Mouse (Mus musculus) MEL (cell line): ENCODE data around the gene Arl15. TPM values are rescaled to one million over a fixed set of nuclear protein-coding genes. Genes with fewer than 3 reads are reported as not detected.

Experiments
- DNase-seq: peaks from one replicate; pipeline ENCODE4 v3.0.0; 2011; ENCODE audit warnings: low read depth, low spot score
- H3K27ac ChIP-seq: 2 replicates; pipeline ENCODE4 v1.5.1; 2012; ENCODE audit warnings: low read depth, mild to moderate bottlenecking, control low read depth, low read length, moderate library complexity; ENCODE audit not compliant: control insufficient read depth
- H3K27me3 ChIP-seq, 2 experiments: fragments of 150-350 bp in 1 of 2; sonication (generic) in 1 of 2; 2 replicates each; pipeline ENCODE4 v1.6.1; 2012; ENCODE audit warnings: low read length in 2 of 2, mild to moderate bottlenecking in 2 of 2, improper control_type of control experiment in 1 of 2, moderate library complexity in 1 of 2; ENCODE audit not compliant: insufficient read depth in 2 of 2, control insufficient read depth in 1 of 2
- H3K36me3 ChIP-seq, 2 experiments: 2 replicates each; pipeline ENCODE4 v1.6.1; 2012 to 2014; ENCODE audit warnings: low read length in 2 of 2, improper control_type of control experiment in 1 of 2, inconsistent platforms in 1 of 2, mild to moderate bottlenecking in 1 of 2; ENCODE audit not compliant: insufficient read depth in 2 of 2, control insufficient read depth in 1 of 2
- H3K4me1 ChIP-seq, 2 experiments: fragments of 150-350 bp in 1 of 2; sonication (generic) in 1 of 2; 2 replicates each; pipeline ENCODE4 v1.6.1; 2012; ENCODE audit warnings: low read length in 2 of 2, improper control_type of control experiment in 1 of 2, mild to moderate bottlenecking in 1 of 2; ENCODE audit not compliant: insufficient read depth in 2 of 2, control insufficient read depth in 1 of 2
- H3K4me3 ChIP-seq, 2 experiments: fragments of 150-350 bp in 1 of 2; sonication (generic) in 1 of 2; 2 replicates each; pipeline ENCODE4 v1.5.1; 2012; ENCODE audit warnings: low read depth in 2 of 2, low read length in 2 of 2, mild to moderate bottlenecking in 2 of 2, moderate library complexity in 2 of 2, control low read depth in 1 of 2, improper control_type of control experiment in 1 of 2; ENCODE audit not compliant: control insufficient read depth in 1 of 2, insufficient read depth in 1 of 2
- H3K79me2 ChIP-seq: 2 replicates; pipeline ENCODE4 v1.6.1; 2012; ENCODE audit warnings: mild to moderate bottlenecking, low read length, moderate library complexity; ENCODE audit not compliant: control insufficient read depth, poor library complexity, insufficient read depth
- H3K9ac ChIP-seq: 2 replicates; pipeline ENCODE4 v1.6.1; 2012; ENCODE audit warnings: low read depth, mild to moderate bottlenecking, control low read depth, low read length, moderate library complexity; ENCODE audit not compliant: control insufficient read depth, poor library complexity, severe bottlenecking
- H3K9me3 ChIP-seq: fragments of 150-350 bp; sonication (generic); replicated peaks from 2 replicates; pipeline ENCODE4 v1.6.1; 2012; ENCODE audit warnings: mild to moderate bottlenecking, low read length, improper control_type of control experiment, moderate library complexity; ENCODE audit not compliant: insufficient read depth
- CHD2 ChIP-seq: IDR thresholded peaks from 2 replicates; pipeline ENCODE4 v1.6.1; 2011; ENCODE audit warnings: low read length, improper control_type of control experiment
- CTCF ChIP-seq, 3 experiments: IDR thresholded peaks in 2 of 3; conservative IDR thresholded peaks in 1 of 3; 2 replicates each; pipeline ENCODE4 v1.5.1; 2011 to 2012; ENCODE audit warnings: low read length in 3 of 3, low read depth in 2 of 3, mild to moderate bottlenecking in 2 of 3, improper control_type of control experiment in 1 of 3, inconsistent platforms in 1 of 3, mixed read lengths in 1 of 3, moderate library complexity in 1 of 3; ENCODE audit not compliant: control insufficient read depth in 1 of 3, insufficient read depth in 1 of 3, poor library complexity in 1 of 3, severe bottlenecking in 1 of 3
- E2F4 ChIP-seq: IDR thresholded peaks from 2 replicates; pipeline ENCODE4 v1.6.1; 2011; ENCODE audit warnings: low read depth, low read length, improper control_type of control experiment, borderline replicate concordance
- ELF1 ChIP-seq: IDR thresholded peaks from 2 replicates; pipeline ENCODE4 v1.6.1; 2014; ENCODE audit warnings: low read depth, mild to moderate bottlenecking, inconsistent platforms, low read length, improper control_type of control experiment, moderate library complexity
- EP300 ChIP-seq, 2 experiments: IDR thresholded peaks; 2 replicates each; pipeline ENCODE4 v1.6.1; 2011; ENCODE audit warnings: improper control_type of control experiment in 2 of 2, low read length in 2 of 2, low read depth in 1 of 2, mild to moderate bottlenecking in 1 of 2
- ETS1 ChIP-seq: IDR thresholded peaks from 2 replicates; pipeline ENCODE4 v1.6.1; 2012; ENCODE audit warnings: low read depth, mild to moderate bottlenecking, inconsistent platforms, low read length, improper control_type of control experiment, moderate library complexity
- GATA1 ChIP-seq: IDR thresholded peaks from 2 replicates; pipeline ENCODE4 v1.6.1; 2011; ENCODE audit warnings: low read depth, low read length, improper control_type of control experiment
- HCFC1 ChIP-seq: IDR thresholded peaks from 2 replicates; pipeline ENCODE4 v1.6.1; 2012; ENCODE audit warnings: low read depth, mild to moderate bottlenecking, inconsistent platforms, low read length, improper control_type of control experiment, moderate library complexity
- KAT2A ChIP-seq: conservative IDR thresholded peaks from 2 replicates; pipeline ENCODE4 v1.6.1; 2012; ENCODE audit warnings: low read depth, low read length, improper control_type of control experiment, inconsistent platforms
- MAX ChIP-seq: IDR thresholded peaks from 2 replicates; pipeline ENCODE4 v1.6.1; 2011; ENCODE audit warnings: low read length, improper control_type of control experiment
- MAZ ChIP-seq: IDR thresholded peaks from 2 replicates; pipeline ENCODE4 v1.6.1; 2012; ENCODE audit warnings: low read depth, mild to moderate bottlenecking, inconsistent platforms, low read length, improper control_type of control experiment
- MEF2A ChIP-seq: IDR thresholded peaks from 2 replicates; pipeline ENCODE4 v1.6.1; 2014; ENCODE audit warnings: low read depth, mild to moderate bottlenecking, inconsistent platforms, low read length, improper control_type of control experiment; ENCODE audit not compliant: poor library complexity, insufficient replicate concordance, severe bottlenecking; ENCODE audit errors: extremely low read depth
- MXI1 ChIP-seq: IDR thresholded peaks from 2 replicates; pipeline ENCODE4 v1.6.1; 2011; ENCODE audit warnings: mild to moderate bottlenecking, low read depth, low read length, improper control_type of control experiment
- MYB ChIP-seq: IDR thresholded peaks from 2 replicates; pipeline ENCODE4 v1.6.1; 2011; ENCODE audit warnings: mild to moderate bottlenecking, low read depth, low read length, improper control_type of control experiment
- MYC ChIP-seq: IDR thresholded peaks from 2 replicates; pipeline ENCODE4 v1.6.1; 2011; ENCODE audit warnings: low read depth, mild to moderate bottlenecking, low read length, improper control_type of control experiment, moderate library complexity
- NELFE ChIP-seq: IDR thresholded peaks from 2 replicates; pipeline ENCODE4 v1.6.1; 2011; ENCODE audit warnings: low read depth, low read length, improper control_type of control experiment
- NRF1 ChIP-seq: IDR thresholded peaks from 2 replicates; pipeline ENCODE4 v1.6.1; 2014; ENCODE audit warnings: low read depth, mild to moderate bottlenecking, inconsistent platforms, low read length, improper control_type of control experiment, moderate library complexity; ENCODE audit not compliant: poor library complexity, insufficient read depth, severe bottlenecking
- POLR2A ChIP-seq, 2 experiments: IDR thresholded peaks; 2 replicates each; pipeline ENCODE4 v1.6.1; 2011 to 2012; ENCODE audit warnings: low read length in 2 of 2, mild to moderate bottlenecking in 2 of 2, control low read depth in 1 of 2, improper control_type of control experiment in 1 of 2, low read depth in 1 of 2, moderate library complexity in 1 of 2; ENCODE audit not compliant: control insufficient read depth in 1 of 2, insufficient read depth in 1 of 2, poor library complexity in 1 of 2
- POLR2AphosphoS2 ChIP-seq: IDR thresholded peaks from 2 replicates; pipeline ENCODE4 v1.6.1; 2011; ENCODE audit warnings: low read length, improper control_type of control experiment
- POLR2AphosphoS5 ChIP-seq: IDR thresholded peaks from 2 replicates; pipeline ENCODE4 v1.6.1; 2012; ENCODE audit warnings: low read depth, borderline replicate concordance, mild to moderate bottlenecking, inconsistent platforms, low read length, moderate library complexity, mixed read lengths
- RAD21 ChIP-seq: IDR thresholded peaks from 2 replicates; pipeline ENCODE4 v1.6.1; 2011; ENCODE audit warnings: mild to moderate bottlenecking, low read depth, low read length, improper control_type of control experiment
- RCOR1 ChIP-seq: IDR thresholded peaks from 2 replicates; pipeline ENCODE4 v1.6.1; 2012; ENCODE audit warnings: low read depth, mild to moderate bottlenecking, inconsistent platforms, low read length, improper control_type of control experiment
- SIN3A ChIP-seq: IDR thresholded peaks from 2 replicates; pipeline ENCODE4 v1.6.1; 2012; ENCODE audit warnings: low read length, improper control_type of control experiment, inconsistent platforms
- SMC3 ChIP-seq: IDR thresholded peaks from 2 replicates; pipeline ENCODE4 v1.6.1; 2011; ENCODE audit warnings: low read depth, low read length, improper control_type of control experiment
- TBP ChIP-seq: IDR thresholded peaks from 2 replicates; pipeline ENCODE4 v1.8.0; 2011; ENCODE audit warnings: low read depth, low read length, improper control_type of control experiment
- UBTF ChIP-seq: IDR thresholded peaks from 2 replicates; pipeline ENCODE4 v1.6.1; 2012; ENCODE audit warnings: low read depth, mild to moderate bottlenecking, inconsistent platforms, low read length, improper control_type of control experiment, moderate library complexity, borderline replicate concordance; ENCODE audit not compliant: insufficient read depth
- USF1 ChIP-seq: IDR thresholded peaks from 2 replicates; pipeline ENCODE4 v1.6.1; 2014; ENCODE audit warnings: low read depth, mild to moderate bottlenecking, inconsistent platforms, low read length, improper control_type of control experiment, moderate library complexity
- ZC3H11A ChIP-seq: IDR thresholded peaks from 2 replicates; pipeline ENCODE4 v1.6.1; 2012; ENCODE audit warnings: low read depth, mild to moderate bottlenecking, inconsistent platforms, low read length, improper control_type of control experiment
- ZNF384 ChIP-seq: IDR thresholded peaks from 2 replicates; pipeline ENCODE4 v1.6.1; 2012; ENCODE audit warnings: low read depth, mild to moderate bottlenecking, inconsistent platforms, low read length, improper control_type of control experiment
- polyA plus RNA-seq, 2 experiments: library from polyadenylated mRNA; stranded (reverse) in 1 of 2; unstranded in 1 of 2; fragments of >175 nt in 1 of 2; fragments of >200 nt in 1 of 2; gene quantifications; 2 replicates each; pipeline versions ENCODE4 v1.2.1 to v1.2.4; 2012; ENCODE audit warnings: low replicate concordance in 2 of 2, low read depth in 1 of 2; ENCODE audit not compliant: insufficient read length in 2 of 2, insufficient read depth in 1 of 2, missing spikeins in 1 of 2
- total RNA-seq: library from RNA; depleted of rRNA; stranded (reverse); fragments of 300-350 nt; gene quantifications from 2 replicates; pipeline ENCODE4 v1.2.3, GENCODE M21; 2012

Arl15 gene
- total and polyA plus RNA-seq, 3 experiments, result 3.6 to 5.8 TPM; not detected in 1

DNA sequence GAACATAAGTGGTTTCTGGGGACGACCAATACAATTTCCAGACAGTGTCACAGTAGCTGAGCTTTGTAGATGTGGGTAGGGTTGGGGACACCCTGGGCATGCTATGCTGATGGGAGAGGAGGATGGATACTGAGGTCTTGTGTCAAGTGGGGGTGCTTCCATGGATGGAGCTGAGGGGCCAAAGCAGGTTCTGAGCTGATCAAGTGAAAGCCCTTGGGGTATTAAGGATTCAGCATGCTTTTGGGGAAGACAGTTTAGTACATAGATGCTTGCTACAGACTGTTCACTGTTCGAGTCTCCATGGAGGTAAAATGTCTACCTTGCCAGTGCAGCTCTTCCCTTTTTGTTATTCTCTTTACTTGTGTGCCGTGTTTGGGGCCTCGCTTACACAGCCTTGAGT, 59.8 kb downstream of the Arl15 start:
- Histone ChIP-seq H3K4me1 (peaks cover 49 to 63% of the 10 kb centered on the region in 2 experiments), H3K27me3 (no peaks in the 10 kb centered on the region), H3K4me3 (peak overlapping the region; percentile 39 to 54), H3K36me3 (peaks cover 0 to 64% of the 10 kb centered on the region in 2 experiments; a peak in 2 of 4 replicates), H3K9me3 (no peaks in the 10 kb centered on the region), H3K79me2 (no peaks in the 10 kb centered on the region; the same call in none of the 2 replicates), H3K9ac (peak overlapping the region; percentile 63), H3K27ac (peak overlapping the region; percentile 91)
- no peak for TF ChIP-seq POLR2AphosphoS5
- TF ChIP-seq EP300 (IDR thresholded peaks at IDR 0.05; ENCODE audit: low read depth in 1 of 2, low read length in 2 of 2), result peak in 1 of 2 experiments; percentile 5; a peak in 1 of 4 replicates
- no peak for TF ChIP-seq RCOR1
- no peak for TF ChIP-seq NELFE
- no peak for TF ChIP-seq USF1
- no peak for TF ChIP-seq MEF2A
- no peak for TF ChIP-seq E2F4
- TF ChIP-seq ZC3H11A, result no peak
- TF ChIP-seq RAD21, result no peak
- TF ChIP-seq CTCF (IDR thresholded peaks at IDR 0.05 in 2 of 3, conservative IDR thresholded peaks at IDR 0.05 in 1 of 3; ENCODE audit: control insufficient read depth in 1 of 3, insufficient read depth in 1 of 3, low read depth in 2 of 3, low read length in 3 of 3, poor library complexity in 1 of 3, severe bottlenecking in 1 of 3), result no peak
- TF ChIP-seq TBP, result no peak
- no peak for TF ChIP-seq CHD2
- 0 out of 2 replicates have a peak, but pooled peaks have one; percentile 23 for TF ChIP-seq MYC
- DNase-seq, result peak; percentile 57

DNA sequence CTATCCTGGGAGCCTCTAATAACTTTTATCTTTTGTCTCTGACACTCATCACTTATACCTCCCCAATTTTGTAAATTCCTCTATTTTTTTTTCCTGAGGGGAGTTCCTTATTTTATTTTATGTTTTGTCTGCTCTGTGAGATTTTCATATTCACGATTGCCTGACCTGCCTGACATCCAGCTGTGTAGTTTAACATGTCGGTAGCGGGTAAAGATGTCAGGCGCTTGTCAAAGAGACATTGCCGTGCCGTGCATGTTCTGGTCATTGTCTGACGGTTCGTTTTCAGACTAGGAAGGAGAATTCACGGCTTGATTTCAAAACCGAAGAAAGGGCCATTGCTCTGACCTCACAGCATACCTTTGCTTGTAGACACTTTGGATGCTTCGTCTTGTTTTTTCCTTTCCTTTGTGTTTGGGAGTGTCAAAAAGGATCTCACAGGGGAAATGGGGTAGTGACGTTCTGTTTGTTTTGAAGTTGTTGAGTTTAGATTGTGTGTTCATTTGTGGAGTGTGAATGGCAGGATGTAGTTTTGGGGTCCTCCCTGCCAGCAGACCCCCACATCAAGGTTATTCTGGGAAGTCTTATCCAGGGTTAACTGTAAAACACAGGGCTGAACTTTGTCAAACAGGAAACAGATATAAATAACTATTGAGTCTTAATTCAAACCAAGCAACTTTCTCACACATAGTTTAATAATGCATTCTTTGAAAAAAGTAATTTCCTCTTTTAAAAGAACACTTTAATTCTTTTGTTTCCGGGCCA, 60.4 kb downstream of the Arl15 start:
- H3K79me2 ChIP-seq, result no peaks in the 10 kb centered on the region; the same call in none of the 2 replicates
- H3K9me3 ChIP-seq, result no peaks in the 10 kb centered on the region
- peak overlapping the region; percentile 91 for H3K27ac ChIP-seq
- peak; percentile 67 for DNase-seq
- H3K4me1 ChIP-seq, result peaks cover 50 to 61% of the 10 kb centered on the region in 2 experiments
- peak overlapping the region; percentile 39 to 54 for H3K4me3 ChIP-seq
- peaks cover 0 to 64% of the 10 kb centered on the region in 2 experiments; a peak in 2 of 4 replicates for H3K36me3 ChIP-seq
- peak overlapping the region; percentile 63 for H3K9ac ChIP-seq
- no peaks in the 10 kb centered on the region for H3K27me3 ChIP-seq
- TF ChIP-seq UBTF (no peak), POLR2AphosphoS5 (no peak), MXI1 (peak; percentile 65), SMC3 (no peak), ELF1 (no peak), ETS1 (0 out of 2 replicates have a peak, but pooled peaks have one; percentile 9), MAZ (no peak), USF1 (no peak), HCFC1 (no peak), POLR2A (IDR thresholded peaks at IDR 0.05; ENCODE audit: control insufficient read depth in 1 of 2, insufficient read depth in 1 of 2, low read depth in 1 of 2, low read length in 2 of 2, poor library complexity in 1 of 2) (no peak), SIN3A (peak; percentile 55), POLR2AphosphoS2 (no peak), CTCF (IDR thresholded peaks at IDR 0.05 in 2 of 3, conservative IDR thresholded peaks at IDR 0.05 in 1 of 3; ENCODE audit: control insufficient read depth in 1 of 3, insufficient read depth in 1 of 3, low read depth in 2 of 3, low read length in 3 of 3, poor library complexity in 1 of 3, severe bottlenecking in 1 of 3) (no peak), GATA1 (no peak), EP300 (IDR thresholded peaks at IDR 0.05; ENCODE audit: low read depth in 1 of 2, low read length in 2 of 2) (peak; percentile 18 to 24; a peak in 2 of 4 replicates), ZNF384 (peak; percentile 75), MEF2A (no peak), MYB (no peak), KAT2A (no peak), NRF1 (no peak), MAX (0 out of 2 replicates have a peak, but pooled peaks have one; percentile 35), MYC (peak; percentile 17; the same call in 1 of the 2 replicates)
